Mouse (Mus musculus): Measurements from ENCODE around the gene Myl6b.
A peak's percentile ranks its signal among the peaks of the same experiment; 100 is the strongest.

Myl6b gene

DNA sequence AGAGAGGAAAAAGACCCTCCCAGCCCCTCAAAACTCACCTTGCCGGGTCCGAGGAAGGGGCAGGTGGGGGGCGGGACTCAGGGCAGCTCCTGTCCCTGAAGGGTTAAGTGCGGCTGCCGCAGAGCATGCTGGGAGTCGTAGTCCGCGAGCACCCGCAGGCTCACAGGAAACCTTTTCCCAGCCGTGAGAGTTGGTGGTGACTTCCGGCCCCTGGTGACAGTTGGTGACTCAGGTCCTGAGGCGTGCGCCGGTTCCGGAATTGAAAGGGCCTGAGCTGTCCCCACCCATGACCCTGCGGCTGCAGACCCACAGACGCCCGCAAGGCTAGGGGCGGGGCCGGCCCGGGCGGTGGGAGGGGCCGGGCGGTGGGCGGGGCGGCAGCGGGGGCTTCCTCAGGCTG, at the start of gene Myl6b:
Gene Myl6b, minus strand, starts transcription at position 96 of the 400 bp plus-strand sequence.
- peak; percentile 96 to 98 for DNase-seq

DNA sequence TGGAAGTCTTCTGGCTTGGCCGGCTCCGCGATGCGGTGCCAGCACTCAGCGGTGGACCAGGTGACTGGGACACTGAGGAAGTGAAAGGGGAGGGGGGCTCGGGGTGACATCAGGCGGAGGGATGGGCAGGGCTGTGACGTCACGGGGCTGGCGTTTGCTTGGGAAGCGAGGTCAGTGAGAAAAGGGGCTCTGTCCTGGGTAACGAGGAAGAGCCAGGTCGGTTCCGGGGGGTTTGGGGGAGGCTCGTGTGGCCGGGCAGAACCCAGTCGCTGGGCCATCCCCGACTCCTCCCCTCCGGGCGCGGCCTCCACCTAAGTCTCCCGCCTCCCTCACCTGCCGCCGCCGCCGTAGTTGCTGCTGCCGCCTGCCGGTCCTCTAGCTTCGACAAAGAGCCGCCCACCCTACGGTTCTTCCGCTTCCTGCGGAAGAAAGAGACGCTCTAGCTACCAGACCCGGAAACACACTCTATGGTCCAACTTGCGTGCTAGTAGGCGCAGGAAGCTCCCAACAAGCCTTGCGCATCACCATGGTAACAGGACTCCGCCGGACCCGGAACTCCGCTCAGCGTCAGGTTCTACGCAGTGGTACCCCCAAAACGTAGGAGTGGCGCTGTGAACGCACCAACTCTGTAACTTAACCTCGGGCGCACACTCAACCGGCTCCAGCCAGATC, 49.0 kb upstream of the Myl6b start, which contains the start of gene Zc3h10:
Gene Zc3h10, minus strand, starts transcription at position 414 of the 672 bp plus-strand sequence.
- DNase-seq = peak; percentile 96 to 99

DNA sequence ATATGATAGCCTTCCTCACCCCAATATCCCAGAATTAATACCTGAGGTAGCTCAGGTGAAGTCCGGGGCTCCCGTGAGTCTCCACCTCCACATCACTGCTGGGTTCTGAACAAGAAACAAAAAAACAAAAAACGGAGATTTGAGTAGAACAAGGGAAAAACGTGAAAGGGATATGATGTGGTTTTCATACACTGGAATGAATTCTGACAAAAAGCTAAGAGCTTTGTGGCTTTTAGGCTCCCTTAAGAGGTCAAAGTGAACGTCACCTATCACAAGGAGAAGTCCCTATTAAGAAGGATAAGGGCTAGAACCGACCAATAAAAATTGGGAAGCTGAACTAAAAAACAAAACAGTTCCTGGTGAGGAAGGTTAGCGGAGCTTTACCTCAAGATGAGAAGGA, 48.3 kb upstream of the Myl6b start:
- no peak for DNase-seq

- DNase-seq = no peak
Observed at GRCm38 (mm10) chr10:128546361-128546760, 47.9 kb upstream of the Myl6b start.

GRCm38 (mm10) chr10:128545570-128545898, 47.0 kb upstream of the Myl6b start:
- no peak for DNase-seq

GRCm38 (mm10) chr10:128544674-128545569, 46.4 kb upstream of the Myl6b start:
- no peak for DNase-seq

DNA sequence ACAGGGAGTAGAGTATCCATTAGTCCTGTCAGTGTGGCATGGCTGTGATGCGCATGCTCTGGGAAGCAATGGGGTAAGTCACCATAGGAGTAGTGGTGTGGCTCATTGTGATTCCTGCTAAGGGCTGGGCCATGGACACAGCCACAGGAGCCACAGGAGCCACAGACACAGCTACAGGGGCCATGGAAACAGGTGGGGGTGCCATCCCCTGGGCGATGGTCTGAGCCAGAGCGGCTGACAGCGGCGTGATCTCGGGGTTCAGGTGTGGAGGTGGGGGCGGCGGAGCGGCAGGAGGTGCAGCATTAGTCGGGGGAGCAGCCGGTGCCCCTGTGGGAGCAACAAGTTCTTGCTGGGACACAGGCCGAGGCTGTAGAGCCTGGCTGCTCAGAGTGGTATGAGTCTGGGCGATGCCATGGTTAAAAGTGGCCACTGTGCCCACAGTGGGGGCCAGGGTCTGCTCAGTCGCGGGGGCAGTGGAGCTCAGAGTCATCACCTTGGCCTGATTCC, 45.7 kb upstream of the Myl6b start:
- no peak for DNase-seq

DNA sequence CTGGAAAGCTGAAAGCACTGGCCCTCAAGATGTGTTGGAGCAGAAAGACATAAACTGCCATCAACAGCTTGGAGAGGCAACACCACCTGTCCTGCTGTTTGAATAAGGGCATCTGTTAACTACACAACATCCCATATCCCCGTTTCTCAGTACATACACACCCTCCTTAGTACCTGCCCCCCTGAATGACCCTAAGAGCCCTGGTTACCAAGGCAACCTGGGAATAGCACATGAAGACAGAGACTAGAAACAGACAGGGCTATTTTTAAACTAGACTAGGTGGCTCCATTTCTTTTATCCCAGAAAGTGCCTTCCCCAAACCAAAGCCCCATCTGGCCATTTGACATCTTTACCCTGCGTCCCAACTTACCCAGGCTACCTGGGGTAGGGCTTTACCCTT, 44.6 kb upstream of the Myl6b start:
- no peak for DNase-seq

DNA sequence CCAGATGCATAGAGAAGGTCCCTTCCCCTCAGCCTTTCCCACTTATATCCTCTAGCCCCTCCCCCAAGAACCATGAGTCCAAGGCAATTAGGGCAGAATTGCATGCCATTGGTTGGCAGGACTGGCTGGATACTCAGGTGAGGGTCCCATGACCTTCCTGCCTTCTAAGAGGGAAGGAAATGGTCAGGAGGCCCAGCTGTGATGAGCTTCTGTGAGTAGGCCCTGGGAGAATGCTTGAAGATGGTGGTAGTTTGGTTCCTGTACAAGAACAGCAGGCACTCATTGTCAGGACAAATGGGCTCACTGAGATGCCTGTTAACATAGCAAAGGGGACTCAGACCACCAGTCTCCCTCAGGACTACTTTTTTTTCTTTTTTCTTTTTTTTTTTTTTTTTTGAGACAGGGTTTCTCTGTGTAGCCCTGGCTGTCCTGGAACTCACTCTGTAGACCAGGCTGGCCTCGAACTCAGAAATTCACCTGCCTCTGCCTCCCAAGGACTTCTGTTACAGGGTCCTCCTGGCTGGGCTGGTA, 39.9 kb upstream of the Myl6b start:
- DNase-seq = no peak

- peak; percentile 88 to 93 for DNase-seq
Observed at GRCm38 (mm10) chr10:128536266-128536940, 37.9 kb upstream of the Myl6b start.

GRCm38 (mm10) chr10:128535624-128536265, 37.3 kb upstream of the Myl6b start:
- DNase-seq = no peak

DNA sequence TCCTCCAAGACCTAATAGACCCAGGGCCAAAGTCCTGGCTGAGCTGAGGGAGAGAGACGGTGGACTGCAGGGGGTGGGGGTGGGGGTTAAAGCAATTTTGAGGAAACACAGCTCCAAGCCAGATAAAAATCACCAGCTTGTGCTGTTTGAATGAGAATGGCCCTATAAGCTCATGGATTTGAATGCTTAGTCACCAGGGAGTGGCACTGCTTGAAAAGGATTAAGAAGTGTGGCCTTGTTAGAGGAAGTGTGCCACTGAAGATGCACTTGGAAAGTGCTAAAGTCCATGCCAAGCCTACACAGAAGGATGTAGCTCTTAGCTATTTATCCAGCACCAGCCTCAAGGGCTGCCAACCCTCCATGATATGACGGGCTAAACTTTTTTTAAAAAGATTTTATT, 36.7 kb upstream of the Myl6b start:
- DNase-seq = no peak

GRCm38 (mm10) chr10:128526366-128527356, 28.2 kb upstream of the Myl6b start:
- no peak for DNase-seq

DNA sequence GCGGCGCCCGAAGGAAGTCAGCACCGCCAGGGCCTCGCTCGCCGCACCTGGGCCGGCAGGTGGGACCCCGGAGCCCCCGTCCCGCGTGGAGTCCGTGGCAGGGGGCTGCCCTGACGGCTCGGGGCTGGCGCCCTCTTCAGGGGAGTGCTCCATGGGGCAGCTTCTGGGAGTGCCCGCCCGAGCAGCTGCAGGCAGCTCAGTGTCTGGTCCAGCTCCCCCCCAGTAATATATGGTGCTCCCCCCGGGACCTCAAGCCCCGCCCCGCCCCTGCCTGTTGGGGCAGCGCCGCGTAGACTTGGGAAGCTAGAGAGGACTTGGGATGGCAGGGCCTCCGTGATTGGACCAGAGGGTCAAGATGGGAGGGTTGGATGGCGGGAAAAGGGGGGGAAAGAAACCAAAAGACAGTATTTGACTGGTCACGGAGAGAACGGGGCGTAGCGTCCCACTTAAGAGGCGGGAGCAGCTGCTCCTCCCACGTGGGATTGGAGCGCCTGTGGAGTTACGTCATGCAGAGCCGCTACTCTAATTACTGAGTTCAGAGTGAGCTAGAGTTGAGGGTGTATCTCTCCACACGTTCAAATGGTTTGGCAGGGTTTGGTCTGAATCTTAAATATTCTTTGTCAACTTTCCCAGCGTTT, 27.3 kb upstream of the Myl6b start, which contains the start of gene Esyt1:
Gene Esyt1, minus strand, starts transcription at position 201 of the 638 bp plus-strand sequence.
- peak; percentile 96 to 98 for DNase-seq

- peak in 1 of 2 experiments; percentile 42 for DNase-seq
Observed at GRCm38 (mm10) chr10:128524732-128525662, 26.5 kb upstream of the Myl6b start.

DNA sequence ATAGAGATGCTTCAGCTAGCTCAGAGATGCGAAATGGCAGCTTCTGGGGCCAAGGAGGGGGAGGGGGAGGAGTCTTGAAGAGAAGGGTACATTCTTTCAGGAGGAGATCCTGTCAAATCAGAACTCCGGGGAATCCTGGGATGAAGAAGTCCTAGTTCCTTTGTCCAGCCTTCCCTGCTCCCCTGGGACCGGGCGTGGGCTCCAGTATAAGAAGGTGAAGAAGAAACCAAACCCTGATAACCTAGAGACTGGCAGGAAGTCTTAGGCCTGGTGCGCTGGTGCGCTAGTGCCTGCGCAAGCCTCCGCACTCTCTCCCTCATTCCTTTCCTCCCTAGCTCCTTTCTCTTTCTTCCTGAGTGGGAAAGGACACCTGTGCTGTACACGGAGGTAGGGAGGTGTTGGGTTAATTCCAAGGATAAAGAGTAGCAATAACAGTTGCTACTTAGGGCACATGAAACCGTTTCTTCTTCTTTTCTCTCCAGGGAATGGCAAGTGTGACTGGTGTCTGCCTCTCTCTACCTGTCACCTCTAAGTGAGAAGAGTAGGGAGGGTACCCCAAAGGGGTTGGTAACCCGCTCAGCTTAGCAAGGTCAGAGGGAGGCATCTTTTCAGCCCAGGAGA, 25.7 kb upstream of the Myl6b start:
- DNase-seq = no peak

DNA sequence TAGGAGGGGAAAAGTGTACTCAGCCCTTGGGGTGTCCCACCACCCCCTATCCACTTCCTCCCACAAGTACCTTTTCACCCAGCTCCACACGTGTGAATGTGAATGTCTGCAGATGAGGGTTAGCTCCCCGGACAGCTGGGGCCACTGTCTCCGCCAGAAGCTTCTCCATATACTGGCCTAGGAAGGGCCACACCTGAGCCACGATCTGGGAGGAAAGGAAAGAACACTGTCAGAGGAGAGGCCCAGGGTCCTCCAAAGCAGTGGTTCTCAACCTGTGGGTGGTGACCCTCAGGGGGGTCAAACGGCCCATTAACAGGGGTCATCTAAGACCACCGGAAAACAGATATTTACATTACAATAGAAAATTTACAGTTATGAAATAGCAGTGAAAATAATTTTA, 23.9 kb upstream of the Myl6b start:
- DNase-seq = no peak

DNA sequence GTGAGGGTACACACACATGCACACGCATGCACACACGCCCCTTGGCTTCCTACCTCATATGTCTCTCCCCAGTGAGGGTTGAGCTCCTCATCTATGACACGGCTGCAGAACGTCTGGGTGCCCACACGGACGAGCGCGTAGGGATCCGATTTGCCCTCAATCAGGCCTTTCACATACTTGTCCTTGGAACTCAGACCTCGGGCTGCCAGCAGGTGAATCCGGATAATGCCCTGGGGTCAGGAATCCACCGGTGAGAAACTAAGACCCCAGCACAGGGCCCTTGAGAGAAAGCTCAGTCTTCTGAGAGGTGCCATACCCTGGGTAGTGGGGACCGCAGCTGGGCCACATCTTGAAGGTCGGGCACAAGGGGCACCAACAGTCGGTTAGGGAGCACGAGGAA, 22.1 kb upstream of the Myl6b start:
- no peak for DNase-seq

- DNase-seq = peak; percentile 32 to 62
Observed at GRCm38 (mm10) chr10:128518833-128519232, 20.3 kb upstream of the Myl6b start.

Data from kidney, adult 8-10 months (tissue).